Mouse (Mus musculus): ENCODE results near the gene Dcaf17.

GRCm38 (mm10) chr2:71054716-71055115 lies 412 bp upstream of the Dcaf17 start:
- TF ChIP-seq CTCF (IDR thresholded peaks at IDR 0.05; ENCODE audit: low read depth) (no peak), EP300 (IDR thresholded peaks at IDR 0.05; ENCODE audit: low read depth) (no peak)

Data from liver, embryonic 14.5 days (tissue).